Mouse (Mus musculus) limb, embryonic 14.5 days (tissue): Measurements from ENCODE around the gene Hspb9. TPM values are rescaled to one million over a fixed set of nuclear protein-coding genes. Genes with fewer than 3 reads are reported as not detected.

Experiments
- ATAC-seq: fragments of 200-750 bp; cut with Nextera tagmentation; 2 replicates; pipeline ENCODE4 v1.8.0; 2017; ENCODE audit warnings: low read depth, moderate number of reproducible peaks, moderate TSS enrichment; ENCODE audit not compliant: low FRiP score
- DNase-seq: peaks from one replicate; pipeline ENCODE4 v3.0.0-alpha.2; 2015; ENCODE audit warnings: low spot score
- H3K27ac ChIP-seq: fragments of 300-500 bp; sonication (generic); replicated peaks from 2 replicates; pipeline ENCODE4 v1.5.1; 2014; ENCODE audit warnings: low read depth, mild to moderate bottlenecking, low read length, moderate library complexity, mixed read lengths
- H3K27me3 ChIP-seq: fragments of 300-500 bp; sonication (generic); 2 replicates; pipeline ENCODE4 v1.6.1; 2014; ENCODE audit warnings: low read length, mixed read lengths; ENCODE audit not compliant: control insufficient read depth, insufficient read depth
- H3K36me3 ChIP-seq: fragments of 300-500 bp; sonication (generic); 2 replicates; pipeline ENCODE4 v1.6.1; 2014; ENCODE audit warnings: mild to moderate bottlenecking, low read length, moderate library complexity, mixed read lengths; ENCODE audit not compliant: control insufficient read depth, insufficient read depth
- H3K4me1 ChIP-seq: fragments of 300-500 bp; sonication (generic); 2 replicates; pipeline ENCODE4 v1.6.1; 2014; ENCODE audit warnings: antibody characterized with exemption, low read length, mixed read lengths; ENCODE audit not compliant: control insufficient read depth, insufficient read depth
- H3K4me2 ChIP-seq: fragments of 300-500 bp; sonication (generic); replicated peaks from 2 replicates; pipeline ENCODE4 v1.6.1; 2014; ENCODE audit warnings: low read depth, mild to moderate bottlenecking, low read length, moderate library complexity; ENCODE audit not compliant: severe bottlenecking
- H3K4me3 ChIP-seq: fragments of 300-500 bp; sonication (generic); replicated peaks from 2 replicates; pipeline ENCODE4 v1.5.1; 2014; ENCODE audit warnings: low read length
- H3K9ac ChIP-seq: fragments of 300-500 bp; sonication (generic); 2 replicates; pipeline ENCODE4 v1.6.1; 2014; ENCODE audit warnings: mild to moderate bottlenecking, low read depth, low read length, moderate library complexity; ENCODE audit not compliant: severe bottlenecking
- H3K9me3 ChIP-seq: fragments of 300-500 bp; sonication (generic); 2 replicates; pipeline ENCODE4 v1.6.1; 2016; ENCODE audit warnings: low read length; ENCODE audit not compliant: control insufficient read depth
- POLR2A ChIP-seq: fragments of 200-500 bp; IDR thresholded peaks from 2 replicates; pipeline ENCODE4 v1.8.0; 2012; ENCODE audit warnings: inconsistent platforms, mild to moderate bottlenecking, moderate library complexity, borderline replicate concordance; ENCODE audit not compliant: insufficient read depth, insufficient read length; ENCODE audit errors: extremely low read depth
- WGBS: fragments of 180-500 bp; shearing (Covaris S2); extraction: QIAGEN DNeasy Blood & Tissue Kit; methylation state at CpG from one replicate; pipeline ENCODE4 v1.1.7; 2014; 5-methylcytosine and 5-hydroxymethylcytosine counted together
- polyA plus RNA-seq, 2 experiments: library from polyadenylated mRNA; depleted of rRNA in 1 of 2; stranded (reverse) in 1 of 2; unstranded in 1 of 2; fragments of >200 nt; fragmentation: Nextera tagmentation in 1 of 2; extraction: Ambion mirVana in 1 of 2; gene quantifications; 2 replicates each; pipeline versions ENCODE4 v1.2.1 to v1.2.3; 2012 to 2014

Gene Hspb9
- polyA plus RNA-seq, 2 experiments, result not detected

DNA sequence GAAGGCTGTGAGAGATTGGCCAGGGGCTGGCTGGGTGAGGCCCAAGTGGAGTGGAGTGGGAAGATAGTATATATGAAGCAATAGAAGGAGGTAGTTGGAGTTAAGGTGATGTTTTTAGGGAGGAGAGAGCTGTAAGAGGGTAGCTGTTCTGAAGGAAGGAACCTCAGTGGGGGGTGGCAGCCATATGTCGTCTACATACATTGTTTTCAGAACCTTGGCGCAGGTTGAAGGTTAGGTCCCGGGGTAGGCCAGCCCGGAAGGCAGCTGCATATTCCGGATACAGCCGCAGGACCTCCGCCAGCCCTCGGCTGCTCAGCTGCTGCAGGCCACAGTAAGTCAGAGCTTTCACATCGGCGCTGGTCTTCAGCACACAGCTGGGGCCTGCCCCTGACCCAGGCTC is 32.9 kb downstream of the Hspb9 start:
- H3K4me1 ChIP-seq, result no peaks in the 10 kb centered on the region
- H3K4me3 ChIP-seq, result no peak overlapping the region
- no peak for TF ChIP-seq POLR2A
- WGBS, result 82% methylated on average over 10 of the region's 10 CpGs
- H3K27me3 ChIP-seq, result no peaks in the 10 kb centered on the region
- no peak overlapping the region for H3K27ac ChIP-seq
- no peaks in the 10 kb centered on the region for H3K9me3 ChIP-seq
- DNase-seq (no peak), ATAC-seq (no peak)
- no peak overlapping the region for H3K4me2 ChIP-seq
- H3K36me3 ChIP-seq, result no peaks in the 10 kb centered on the region
- H3K9ac ChIP-seq, result no peak overlapping the region

GRCm38 (mm10) chr11:100747114-100747513 is 33.5 kb downstream of the Hspb9 start:
- Histone ChIP-seq H3K4me3 (no peak overlapping the region), H3K9ac (no peak overlapping the region), H3K36me3 (no peaks in the 10 kb centered on the region), H3K9me3 (no peaks in the 10 kb centered on the region), H3K27ac (no peak overlapping the region), H3K27me3 (no peaks in the 10 kb centered on the region), H3K4me1 (no peaks in the 10 kb centered on the region), H3K4me2 (no peak overlapping the region)
- DNase-seq (no peak), ATAC-seq (no peak)
- TF ChIP-seq POLR2A, result no peak
- 68% methylated on average over 5 of the region's 5 CpGs for WGBS

- Histone ChIP-seq H3K27ac (no peak overlapping the region), H3K9ac (no peak overlapping the region), H3K36me3 (no peaks in the 10 kb centered on the region), H3K27me3 (no peaks in the 10 kb centered on the region), H3K4me3 (no peak overlapping the region), H3K4me2 (no peak overlapping the region), H3K4me1 (no peaks in the 10 kb centered on the region), H3K9me3 (no peaks in the 10 kb centered on the region)
- no peak for TF ChIP-seq POLR2A
- ATAC-seq (no peak), DNase-seq (no peak)
- 72% methylated on average over 4 of the region's 4 CpGs for WGBS
Measured at GRCm38 (mm10) chr11:100748620-100749019, 35.0 kb downstream of the Hspb9 start.

GRCm38 (mm10) chr11:100749469-100749868 is 35.8 kb downstream of the Hspb9 start:
- no peak for ATAC-seq
- no peaks in the 10 kb centered on the region for H3K27me3 ChIP-seq
- H3K36me3 ChIP-seq, result no peaks in the 10 kb centered on the region

DNA sequence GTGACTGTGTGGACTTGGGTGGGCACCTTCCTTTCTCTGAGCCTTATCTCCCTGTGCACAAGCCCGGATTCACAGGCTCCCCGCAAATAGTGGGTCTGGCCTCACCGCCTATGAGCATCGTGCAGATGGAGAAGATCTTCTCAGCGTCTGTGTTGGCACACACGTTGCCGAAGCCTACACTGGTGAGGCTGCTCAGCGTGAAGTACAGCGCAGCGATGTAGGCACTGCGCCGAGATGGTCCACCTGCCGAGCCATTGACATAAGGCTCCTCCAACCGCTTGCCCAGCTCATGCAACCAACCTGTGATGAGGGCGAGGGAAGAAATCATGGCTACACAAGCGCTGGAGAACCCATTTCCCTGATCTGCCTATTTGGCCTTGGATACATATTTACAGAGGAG is 36.5 kb downstream of the Hspb9 start:
- DNase-seq (no peak), ATAC-seq (no peak)
- Histone ChIP-seq H3K27ac (no peak overlapping the region), H3K36me3 (no peaks in the 10 kb centered on the region), H3K27me3 (no peaks in the 10 kb centered on the region), H3K4me1 (no peaks in the 10 kb centered on the region), H3K4me2 (no peak overlapping the region), H3K4me3 (no peak overlapping the region), H3K9ac (no peak overlapping the region), H3K9me3 (no peaks in the 10 kb centered on the region)
- no peak for TF ChIP-seq POLR2A
- 91% methylated on average over 16 of the region's 16 CpGs for WGBS

More at GRCm38 (mm10) chr11:100749469-100749868, 35.8 kb downstream of the Hspb9 start:
- no peak overlapping the region for H3K4me2 ChIP-seq
- DNase-seq, result no peak
- H3K27ac ChIP-seq, result no peak overlapping the region
- no peaks in the 10 kb centered on the region for H3K4me1 ChIP-seq
- WGBS, result 52% methylated on average over 25 of the region's 25 CpGs
- H3K4me3 ChIP-seq, result no peak overlapping the region
- no peak overlapping the region for H3K9ac ChIP-seq
- TF ChIP-seq POLR2A, result no peak
- H3K9me3 ChIP-seq, result no peaks in the 10 kb centered on the region

DNA sequence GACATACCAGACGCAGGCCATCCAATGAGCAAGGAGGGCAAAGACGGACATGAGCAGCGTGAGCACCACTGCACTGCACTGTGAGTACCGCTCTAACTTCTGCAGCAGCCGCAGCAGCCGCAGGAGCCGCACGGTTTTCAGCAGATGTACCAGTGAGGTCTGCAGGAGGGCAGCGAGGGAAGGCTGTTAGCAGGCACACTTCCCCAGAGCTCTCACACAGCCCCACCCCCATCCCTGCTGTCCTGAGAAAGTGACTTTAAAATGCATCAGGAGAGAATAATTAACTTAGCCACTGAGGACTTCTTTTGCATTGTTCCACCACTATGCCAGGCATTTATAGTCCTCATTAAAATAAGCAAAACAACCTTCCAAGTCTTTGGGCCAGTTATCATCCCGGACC is 38.6 kb downstream of the Hspb9 start:
- no peaks in the 10 kb centered on the region for H3K9me3 ChIP-seq
- no peak overlapping the region for H3K4me2 ChIP-seq
- H3K4me1 ChIP-seq, result no peaks in the 10 kb centered on the region
- no peak overlapping the region for H3K27ac ChIP-seq
- H3K9ac ChIP-seq, result no peak overlapping the region
- H3K36me3 ChIP-seq, result no peaks in the 10 kb centered on the region
- TF ChIP-seq POLR2A, result no peak
- H3K4me3 ChIP-seq, result no peak overlapping the region
- WGBS, result 23% methylated on average over 10 of the region's 10 CpGs
- no peaks in the 10 kb centered on the region for H3K27me3 ChIP-seq
- DNase-seq, result no peak
- no peak for ATAC-seq
